Mouse (Mus musculus) CH12.LX (cell line): ENCODE data around the gene Hipk2. TPM values are rescaled to one million over a fixed set of nuclear protein-coding genes. Genes with fewer than 3 reads are reported as not detected.

Source experiments
- DNase-seq: peaks from one replicate; pipeline ENCODE4 v3.0.0-alpha.2; 2013; ENCODE audit errors: extremely low read depth
- H3K27ac ChIP-seq: 2 replicates; pipeline ENCODE4 v1.5.1; 2012; ENCODE audit warnings: low read depth, mild to moderate bottlenecking, control low read depth, moderate library complexity; ENCODE audit not compliant: insufficient read depth
- H3K27me3 ChIP-seq: replicated peaks from 2 replicates; pipeline ENCODE3; 2012; ENCODE audit warnings: inconsistent platforms
- H3K36me3 ChIP-seq, 2 experiments: replicated peaks in 1 of 2; 2 replicates each; pipeline versions ENCODE3 to v1.6.1; 2012; ENCODE audit warnings: inconsistent platforms in 1 of 2, low read length in 1 of 2, mild to moderate bottlenecking in 1 of 2, mixed read lengths in 1 of 2, moderate library complexity in 1 of 2; ENCODE audit not compliant: control insufficient read depth in 1 of 2, insufficient read depth in 1 of 2
- H3K4me1 ChIP-seq, 2 experiments: 2 replicates each; pipeline ENCODE4 v1.6.1; 2012; ENCODE audit warnings: inconsistent platforms in 1 of 2, moderate library complexity in 1 of 2; ENCODE audit not compliant: insufficient read depth in 2 of 2, control insufficient read depth in 1 of 2
- H3K4me2 ChIP-seq: 2 replicates; pipeline ENCODE4 v1.6.1; 2012; ENCODE audit warnings: low read depth, mild to moderate bottlenecking, control low read depth; ENCODE audit not compliant: poor library complexity, insufficient read depth, severe bottlenecking
- H3K4me3 ChIP-seq, 3 experiments: fragments of 150-350 bp in 1 of 3; sonication (generic) in 1 of 3; replicated peaks in 1 of 3; 2 replicates each; pipeline versions ENCODE3 to v1.5.1; 2011 to 2012; ENCODE audit warnings: low read depth in 2 of 3, low read length in 2 of 3, mild to moderate bottlenecking in 2 of 3, moderate library complexity in 2 of 3, control low read depth in 1 of 3, improper control_type of control experiment in 1 of 3, inconsistent platforms in 1 of 3, mixed read lengths in 1 of 3; ENCODE audit not compliant: poor library complexity in 1 of 3
- H3K79me2 ChIP-seq: replicated peaks from 2 replicates; pipeline ENCODE4 v1.6.1; 2012; ENCODE audit warnings: mild to moderate bottlenecking, moderate library complexity; ENCODE audit not compliant: control insufficient read depth, poor library complexity, insufficient read depth, severe bottlenecking; ENCODE audit errors: extremely low read depth
- H3K9ac ChIP-seq: 2 replicates; pipeline ENCODE4 v1.6.1; 2012; ENCODE audit warnings: low read depth, mild to moderate bottlenecking, control low read depth, moderate library complexity; ENCODE audit not compliant: insufficient read depth
- H3K9me3 ChIP-seq: replicated peaks from 2 replicates; pipeline ENCODE3; 2012; ENCODE audit warnings: low read length, inconsistent platforms, mixed read lengths
- CHD1 ChIP-seq: IDR thresholded peaks from 2 replicates; pipeline ENCODE4 v1.6.1; 2012; ENCODE audit warnings: low read depth, low read length, improper control_type of control experiment, inconsistent platforms
- CHD2 ChIP-seq: IDR thresholded peaks from 2 replicates; pipeline ENCODE4 v1.6.1; 2011; ENCODE audit warnings: low read length, improper control_type of control experiment
- CTCF ChIP-seq, 2 experiments: IDR thresholded peaks in 1 of 2; conservative IDR thresholded peaks in 1 of 2; 2 replicates each; pipeline ENCODE4 v1.5.1; 2011 to 2012; ENCODE audit warnings: low read depth in 2 of 2, low read length in 2 of 2, improper control_type of control experiment in 1 of 2, inconsistent platforms in 1 of 2, mild to moderate bottlenecking in 1 of 2, moderate library complexity in 1 of 2
- E2F4 ChIP-seq: IDR thresholded peaks from 2 replicates; pipeline ENCODE4 v1.6.1; 2011; ENCODE audit warnings: low read depth, low read length, improper control_type of control experiment; ENCODE audit not compliant: insufficient replicate concordance
- EP300 ChIP-seq: IDR thresholded peaks from 2 replicates; pipeline ENCODE4 v1.6.1; 2011; ENCODE audit warnings: low read length, improper control_type of control experiment
- ETS1 ChIP-seq: conservative IDR thresholded peaks from 2 replicates; pipeline ENCODE4 v1.6.1; 2012; ENCODE audit warnings: low read depth, mild to moderate bottlenecking, inconsistent platforms, low read length, improper control_type of control experiment, moderate library complexity
- GABPA ChIP-seq: IDR thresholded peaks from 2 replicates; pipeline ENCODE4 v1.6.1; 2012; ENCODE audit warnings: low read depth, low read length, improper control_type of control experiment, inconsistent platforms; ENCODE audit not compliant: insufficient replicate concordance
- IRF4 ChIP-seq: IDR thresholded peaks from 2 replicates; pipeline ENCODE4 v1.6.1; 2014; ENCODE audit warnings: low read depth, mild to moderate bottlenecking, inconsistent platforms, low read length, improper control_type of control experiment
- JUND ChIP-seq: conservative IDR thresholded peaks from 2 replicates; pipeline ENCODE4 v1.6.1; 2011; ENCODE audit warnings: low read depth, low read length, improper control_type of control experiment
- KAT2A ChIP-seq: IDR thresholded peaks from 2 replicates; pipeline ENCODE4 v1.6.1; 2012; ENCODE audit warnings: low read length, improper control_type of control experiment, inconsistent platforms; ENCODE audit not compliant: insufficient replicate concordance
- MAFK ChIP-seq: IDR thresholded peaks from 2 replicates; pipeline ENCODE4 v1.6.1; 2011; ENCODE audit warnings: low read length, improper control_type of control experiment; ENCODE audit not compliant: insufficient replicate concordance
- MEF2A ChIP-seq: IDR thresholded peaks from 2 replicates; pipeline ENCODE4 v1.6.1; 2014; ENCODE audit warnings: low read depth, mild to moderate bottlenecking, inconsistent platforms, low read length, improper control_type of control experiment, borderline replicate concordance
- NELFE ChIP-seq: IDR thresholded peaks from 2 replicates; pipeline ENCODE4 v1.6.1; 2011; ENCODE audit warnings: low read depth, low read length, improper control_type of control experiment
- PAX5 ChIP-seq: IDR thresholded peaks from 2 replicates; pipeline ENCODE4 v1.6.1; 2012; ENCODE audit warnings: low read length, inconsistent platforms, mixed read lengths
- POLR2A ChIP-seq: IDR thresholded peaks from 2 replicates; pipeline ENCODE4 v1.6.1; 2011; ENCODE audit warnings: low read depth, mild to moderate bottlenecking, improper control_type of control experiment, low read length
- POLR2AphosphoS2 ChIP-seq: IDR thresholded peaks from 2 replicates; pipeline ENCODE4 v1.6.1; 2011; ENCODE audit warnings: low read depth, low read length, improper control_type of control experiment
- RCOR1 ChIP-seq: conservative IDR thresholded peaks from 2 replicates; pipeline ENCODE4 v1.6.1; 2012; ENCODE audit warnings: low read depth, mild to moderate bottlenecking, inconsistent platforms, low read length, improper control_type of control experiment
- SIN3A ChIP-seq: IDR thresholded peaks from 2 replicates; pipeline ENCODE4 v1.6.1; 2012; ENCODE audit warnings: low read length, improper control_type of control experiment, inconsistent platforms
- SMC3 ChIP-seq: IDR thresholded peaks from 2 replicates; pipeline ENCODE4 v1.6.1; 2011; ENCODE audit warnings: low read depth, low read length, improper control_type of control experiment
- TCF12 ChIP-seq: IDR thresholded peaks from 2 replicates; pipeline ENCODE4 v1.6.1; 2014; ENCODE audit warnings: low read depth, mild to moderate bottlenecking, inconsistent platforms, low read length, improper control_type of control experiment
- ZC3H11A ChIP-seq: IDR thresholded peaks from 2 replicates; pipeline ENCODE4 v1.6.1; 2012; ENCODE audit warnings: low read depth, mild to moderate bottlenecking, inconsistent platforms, low read length, improper control_type of control experiment
- ZKSCAN1 ChIP-seq: IDR thresholded peaks from 2 replicates; pipeline ENCODE4 v1.6.1; 2012; ENCODE audit warnings: low read depth, inconsistent platforms, low read length, improper control_type of control experiment, borderline replicate concordance
- ZMIZ1 ChIP-seq: IDR thresholded peaks from 2 replicates; pipeline ENCODE4 v1.6.1; 2012; ENCODE audit warnings: low read depth, mild to moderate bottlenecking, inconsistent platforms, low read length, improper control_type of control experiment
- dilution Hi-C: fragments of 300-500 bp; cut with MboI; formaldehyde crosslinking; loops from 2 replicates; pipeline ENCODE4 v1.14.3; 2020; ENCODE audit warnings: low sequenced_read_pairs; ENCODE audit not compliant: extremely low pct_unique_long_range_greater_than_20kb, extremely low pct_ligation_motif_present
- in situ Hi-C: fragments of 300-500 bp; cut with MboI; formaldehyde crosslinking; loops from 3 replicates; pipeline ENCODE4 v1.14.3; 2019; ENCODE audit warnings: low sequenced_read_pairs, low pct_ligation_motif_present, low pct_unique_long_range_greater_than_20kb, mixed read lengths
- polyA plus RNA-seq: library from polyadenylated mRNA; unstranded; fragments of >175 nt; gene quantifications from 2 replicates; pipeline ENCODE4 v1.2.1, GENCODE M21; 2012; ENCODE audit warnings: low read depth; ENCODE audit not compliant: insufficient read length
- total RNA-seq, 2 experiments: library from RNA; depleted of rRNA; stranded (reverse); fragments of 300-350 nt in 1 of 2; fragments of >200 nt in 1 of 2; gene quantifications; 2 replicates each; pipeline ENCODE4 v1.2.3; 2012 to 2014

Hipk2 gene
- total and polyA plus RNA-seq, 3 experiments: 1.6 to 5.3 (median 2.6) TPM

DNA sequence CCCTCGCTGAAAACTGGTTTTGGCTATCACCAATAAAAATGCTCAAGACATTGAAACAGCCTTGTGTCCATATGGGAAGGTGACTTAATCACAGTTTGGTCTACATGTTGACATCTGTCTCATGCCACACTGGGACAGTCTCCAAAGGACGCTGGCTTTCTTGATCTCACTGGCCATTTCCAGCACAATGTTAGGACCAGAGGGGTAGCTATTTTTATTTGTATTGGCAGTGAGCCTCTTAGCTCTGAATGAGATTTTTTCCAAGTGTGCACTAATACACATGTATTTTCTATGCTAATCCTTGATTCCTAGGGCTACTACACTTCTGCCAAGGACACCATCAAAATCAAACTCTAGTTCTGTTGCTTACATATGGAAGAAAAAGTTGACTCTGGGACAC is 120.8 kb downstream of the Hipk2 start:
- Histone ChIP-seq H3K4me1 (peaks cover 3 to 15% of the 10 kb centered on the region in 2 experiments), H3K27ac (no peak overlapping the region), H3K27me3 (no peaks in the 10 kb centered on the region), H3K9me3 (no peaks in the 10 kb centered on the region), H3K9ac (no peak overlapping the region), H3K4me3 (no peak overlapping the region), H3K36me3 (no peaks in the 10 kb centered on the region), H3K79me2 (no peaks in the 10 kb centered on the region), H3K4me2 (no peak overlapping the region)
- in situ Hi-C loops: no loop called here
- DNase-seq: no peak
- TF ChIP-seq CHD1 (no peak), ZKSCAN1 (no peak), POLR2AphosphoS2 (no peak), NELFE (no peak), PAX5 (no peak), GABPA (no peak), MAFK (no peak), KAT2A (no peak), IRF4 (no peak), JUND (no peak), CHD2 (no peak), SIN3A (no peak), ZC3H11A (no peak), RCOR1 (no peak), EP300 (no peak), TCF12 (no peak), SMC3 (no peak), CTCF (conservative IDR thresholded peaks at IDR 0.05 in 1 of 2, IDR thresholded peaks at IDR 0.05 in 1 of 2; ENCODE audit: low read depth in 2 of 2, low read length in 2 of 2) (no peak), ETS1 (no peak), POLR2A (no peak)
- dilution Hi-C loops: no loop called here

DNA sequence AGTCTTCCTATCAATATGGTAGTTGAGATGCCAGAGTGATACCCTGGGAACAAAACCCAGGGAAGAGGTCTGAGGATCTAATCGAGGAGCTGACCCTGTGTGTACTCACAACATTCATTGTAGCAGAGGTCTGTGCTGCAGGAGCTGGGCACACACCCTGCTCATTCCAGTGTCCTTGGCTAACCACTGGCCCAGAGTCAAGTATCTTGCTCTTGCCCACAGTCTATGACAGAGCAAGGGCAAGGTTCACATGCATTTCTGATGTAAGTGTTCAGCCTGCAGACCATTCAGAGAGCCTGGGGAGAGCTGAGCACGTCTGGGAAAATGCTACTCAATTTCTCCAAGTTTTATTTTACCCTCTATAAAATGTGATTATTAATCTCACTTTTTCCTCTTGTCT is 122.2 kb downstream of the Hipk2 start:
- no peak for DNase-seq
- dilution Hi-C loops: no loop called here
- H3K4me1 ChIP-seq: 0 out of 4 replicates have a peak, but pooled peaks cover 0 to 3% of the 10 kb centered on the region in 2 experiments
- TF ChIP-seq ETS1 (no peak), E2F4 (no peak), CHD2 (no peak), NELFE (no peak), POLR2AphosphoS2 (no peak), ZMIZ1 (no peak), ZC3H11A (no peak), MEF2A (no peak)
- TF ChIP-seq, all 38 proteins: peak for 0
- Histone ChIP-seq H3K4me2 (no peak overlapping the region), H3K27me3 (no peaks in the 10 kb centered on the region), H3K9ac (no peak overlapping the region), H3K9me3 (no peaks in the 10 kb centered on the region), H3K27ac (no peak overlapping the region), H3K79me2 (no peaks in the 10 kb centered on the region), H3K4me3 (no peak overlapping the region), H3K36me3 (no peaks in the 10 kb centered on the region)
- in situ Hi-C loops: no loop called here
